Mouse (Mus musculus) layer of hippocampus, adult 2 months (tissue): ENCODE measurements around the gene Ube2u. TPM values are rescaled to one million over a fixed set of nuclear protein-coding genes. Genes with fewer than 3 reads are reported as not detected.
A peak's percentile ranks its signal among the peaks of the same experiment; 100 is the strongest.
"Not testable (repeated sequence)": the region's sequence is repeated elsewhere in the genome, so short reads cannot be mapped to it uniquely, and the experiment has no call there.

Source experiments
- DNase-seq, 2 experiments: peaks; one replicate each; pipeline ENCODE4 v3.0.0; 2022; ENCODE audit warnings: low spot score in 2 of 2
- H3K27ac ChIP-seq: fragments of 200-600 bp; 2 replicates; pipeline ENCODE4 v1.8.1; 2022
- H3K4me3 ChIP-seq: fragments of 200-600 bp; 2 replicates; pipeline ENCODE4 v1.8.1; 2022; ENCODE audit warnings: mild to moderate bottlenecking
- CTCF ChIP-seq: fragments of 200-600 bp; conservative IDR thresholded peaks from 2 replicates; pipeline ENCODE4 v1.8.1; 2022; ENCODE audit warnings: antibody characterized with exemption, mild to moderate bottlenecking, moderate library complexity
- long read RNA-seq, 2 experiments: library from polyadenylated mRNA; stranded (forward); transcript quantifications; one replicate each; pipeline ENCODE4 v2.0.0; 2021; ENCODE audit warnings: borderline mapping rate in 2 of 2
- total RNA-seq, 2 experiments: library from RNA; stranded (reverse); gene quantifications; 2 replicates each; pipeline ENCODE4 v1.2.3; 2021

The Ube2u gene
- total RNA-seq, result not detected
- long read RNA-seq, experiment 1, result 0 reads
- long read RNA-seq, experiment 2, result 0 reads

- DNase-seq, result peak; percentile 15 to 22
- H3K4me3 ChIP-seq, result no peak within 1 kb of the TSS; the same call in 1 of the 2 replicates
- TF ChIP-seq CTCF, result no peak
- H3K27ac ChIP-seq, result no peak within 1 kb of the TSS
Observed at GRCm38 (mm10) chr4:100478592-100479321, at the start of gene Ube2u. Gene Ube2u, plus strand, starts transcription at chr4:100478849.

DNA sequence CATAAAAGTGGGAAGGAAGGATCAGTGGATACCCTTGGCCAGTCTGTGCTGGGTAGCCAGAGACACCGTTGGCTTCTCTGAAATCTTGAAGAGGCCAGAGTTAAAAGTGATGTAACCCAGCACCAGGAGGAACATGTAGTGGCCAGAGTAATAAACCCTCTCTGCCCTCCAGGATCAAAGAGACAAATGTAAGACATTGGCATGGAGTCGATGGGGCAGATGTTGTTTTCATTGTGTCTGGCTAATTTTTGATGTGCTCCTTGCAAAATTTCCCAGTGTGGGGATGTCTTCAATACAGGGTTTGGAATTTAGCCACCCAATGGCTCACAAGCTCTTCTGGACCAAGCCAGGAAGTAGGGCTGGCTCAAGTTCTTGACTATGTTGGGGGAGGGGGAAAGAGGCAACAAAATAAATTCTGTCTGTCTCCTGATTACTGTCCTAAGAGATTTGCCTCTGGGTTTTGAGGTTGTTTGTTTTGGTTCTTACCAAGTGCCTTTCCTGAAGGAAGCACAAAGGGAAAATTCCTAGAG lies 49.2 kb upstream of the Ube2u start:
- no peak for DNase-seq
- H3K27ac ChIP-seq, result no peak overlapping the region
- no peak overlapping the region for H3K4me3 ChIP-seq
- no peak for TF ChIP-seq CTCF

DNA sequence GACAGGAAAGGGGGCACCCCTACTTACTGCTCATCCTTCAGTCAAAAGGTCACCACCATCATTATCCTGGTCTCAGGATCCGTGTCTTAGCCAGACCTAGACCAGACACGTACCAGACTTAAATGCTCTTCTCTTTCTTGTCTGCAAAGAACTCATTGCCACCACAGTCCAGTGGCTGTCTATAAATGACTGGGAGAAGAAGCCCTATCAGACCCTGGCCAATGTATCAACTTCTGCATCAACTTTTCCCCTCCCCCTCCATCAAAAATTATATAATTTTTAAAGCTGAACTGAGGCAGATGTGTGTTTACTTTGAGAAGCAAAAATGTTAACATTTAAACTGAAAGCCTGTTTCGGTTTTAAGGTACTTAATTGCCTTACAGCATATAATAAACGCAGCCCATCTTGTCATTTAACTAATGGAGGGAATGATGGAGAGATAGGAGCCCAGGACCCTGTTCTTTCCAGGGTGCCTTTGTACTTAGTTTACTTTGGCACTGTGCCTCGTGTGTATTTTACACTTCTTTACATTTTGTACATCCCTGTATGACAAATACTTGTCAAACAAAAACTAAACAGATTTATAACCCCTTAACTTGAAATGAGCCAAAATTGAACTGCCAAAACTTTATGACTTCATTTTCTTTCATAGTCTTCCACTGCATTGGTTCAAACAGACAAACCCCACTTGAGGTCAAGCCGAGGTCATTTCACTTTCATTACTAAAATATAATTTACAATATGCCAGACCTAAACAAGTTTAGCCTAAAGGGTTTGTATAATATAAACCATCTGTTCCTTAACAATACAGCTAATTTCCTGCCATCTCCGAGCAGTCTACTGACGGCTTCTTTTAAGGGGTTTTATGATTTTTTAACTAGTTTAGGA lies 43.1 kb upstream of the Ube2u start:
- DNase-seq, result no peak
- Histone ChIP-seq H3K27ac (no peak overlapping the region), H3K4me3 (no peak overlapping the region)
- no peak for TF ChIP-seq CTCF

GRCm38 (mm10) chr4:100436169-100436547 lies 42.5 kb upstream of the Ube2u start:
- H3K4me3 ChIP-seq, result no peak overlapping the region
- DNase-seq, result no peak
- H3K27ac ChIP-seq, result no peak overlapping the region
- TF ChIP-seq CTCF, result no peak

DNA sequence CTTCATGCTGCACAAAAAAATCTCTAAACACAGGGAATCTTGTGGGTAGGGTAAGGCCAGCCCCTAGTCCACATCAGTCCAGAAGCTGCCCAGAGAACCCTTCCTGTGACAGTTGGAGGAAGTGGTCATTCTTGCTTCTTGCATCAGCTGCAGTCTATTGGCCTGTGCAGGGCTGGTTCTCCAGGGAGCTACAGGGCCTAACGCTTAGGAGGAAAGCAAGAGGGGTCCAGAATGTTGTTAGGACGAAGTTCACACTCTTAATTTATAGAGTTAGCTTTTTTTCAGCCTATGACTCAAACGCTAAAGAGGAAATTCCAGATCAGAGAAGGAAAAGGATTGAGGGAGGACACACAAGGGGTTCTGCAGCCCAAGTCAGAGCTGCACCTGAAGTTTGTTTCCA lies 31.8 kb upstream of the Ube2u start:
- Histone ChIP-seq H3K4me3 (no peak overlapping the region), H3K27ac (no peak overlapping the region)
- DNase-seq, result no peak
- no peak for TF ChIP-seq CTCF

GRCm38 (mm10) chr4:100462493-100463120 lies 16.0 kb upstream of the Ube2u start:
- Histone ChIP-seq H3K27ac (no peak overlapping the region), H3K4me3 (no peak overlapping the region)
- DNase-seq, result no peak
- TF ChIP-seq CTCF, result no peak

GRCm38 (mm10) chr4:100488447-100488846 lies 9.8 kb downstream of the Ube2u start:
- H3K27ac ChIP-seq, result no peak overlapping the region
- DNase-seq, result no peak
- TF ChIP-seq CTCF, result no peak
- H3K4me3 ChIP-seq, result no peak overlapping the region

GRCm38 (mm10) chr4:100495176-100495575 lies 16.5 kb downstream of the Ube2u start:
- Histone ChIP-seq H3K27ac (no peak overlapping the region), H3K4me3 (no peak overlapping the region)
- no peak for DNase-seq
- TF ChIP-seq CTCF, result no peak

DNA sequence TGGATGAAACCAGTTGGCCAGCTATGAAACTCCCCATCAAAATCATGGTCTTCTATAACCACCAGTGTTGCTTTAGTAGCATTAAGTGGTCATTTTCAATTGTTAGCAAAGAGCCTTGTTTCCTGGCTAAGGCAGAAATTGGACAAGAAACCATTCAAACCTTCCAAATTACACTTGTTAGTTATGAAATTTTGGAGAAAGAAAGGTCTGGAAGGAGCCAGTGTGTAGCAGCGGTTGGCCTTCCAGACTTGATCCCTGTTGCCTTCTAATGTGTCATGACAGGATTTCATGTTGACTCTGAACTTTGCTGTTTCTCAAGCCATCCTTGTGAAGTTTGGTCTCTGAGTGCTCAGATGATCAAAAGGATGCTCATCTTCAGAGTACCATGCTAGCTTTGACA lies 17.9 kb downstream of the Ube2u start:
- no peak overlapping the region for H3K27ac ChIP-seq
- no peak for DNase-seq
- TF ChIP-seq CTCF, result no peak
- no peak overlapping the region for H3K4me3 ChIP-seq

DNA sequence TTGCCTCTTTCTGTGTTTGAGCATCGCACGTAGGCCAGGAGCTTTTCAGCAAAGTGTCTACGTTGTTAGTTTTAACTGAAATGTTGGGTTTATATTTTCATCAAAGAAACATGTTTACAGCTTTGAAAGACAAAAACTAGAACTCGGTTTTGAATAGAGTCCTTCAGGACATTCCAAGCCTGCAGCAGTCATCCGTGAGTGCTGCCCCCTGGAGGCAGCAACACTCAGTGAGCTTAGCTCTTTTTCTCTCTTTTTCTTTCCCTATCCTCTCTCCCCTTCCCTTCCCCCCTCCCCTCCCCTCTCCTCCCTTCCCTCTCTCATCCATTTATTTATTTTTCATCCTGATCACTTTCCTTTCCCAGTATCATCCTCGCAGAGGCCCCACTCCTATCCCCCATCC lies 19.5 kb downstream of the Ube2u start:
- peak in 1 of 2 experiments; percentile 11 for DNase-seq
- peak; percentile 78 for TF ChIP-seq CTCF
- Histone ChIP-seq H3K4me3 (no peak overlapping the region), H3K27ac (no peak overlapping the region)

DNA sequence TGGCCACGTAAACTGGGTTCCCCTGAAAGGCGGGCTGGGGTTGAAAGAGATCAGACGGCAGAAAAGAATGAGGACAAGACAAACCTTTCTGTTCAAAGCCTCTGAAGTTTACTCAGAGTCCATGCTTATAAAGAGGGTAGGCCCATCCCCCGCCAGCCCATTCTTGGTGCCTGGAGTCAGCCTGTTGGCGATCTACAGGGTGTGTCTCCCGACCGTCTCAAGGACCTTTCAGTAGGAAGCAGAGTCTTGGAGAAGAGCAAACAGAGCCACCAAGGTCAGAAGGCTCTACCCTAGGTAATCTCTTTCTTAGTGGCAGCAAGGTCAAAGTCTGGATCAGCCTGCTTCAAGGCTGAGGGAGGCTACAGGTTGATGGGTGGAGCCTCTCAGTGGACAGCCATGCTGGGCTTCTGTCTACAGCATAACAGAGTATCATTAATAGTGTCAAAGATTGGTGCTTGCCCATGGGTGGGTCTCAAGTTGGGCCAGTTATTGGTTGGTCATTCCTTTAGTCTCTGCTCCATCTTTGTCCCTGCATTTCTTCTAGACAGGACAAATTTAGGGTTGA lies 20.5 kb downstream of the Ube2u start:
- H3K4me3 ChIP-seq, H3K27ac ChIP-seq, DNase-seq: not testable (repeated sequence)

GRCm38 (mm10) chr4:100503337-100503736 lies 24.7 kb downstream of the Ube2u start:
- no peak for TF ChIP-seq CTCF
- Histone ChIP-seq H3K4me3 (no peak overlapping the region), H3K27ac (no peak overlapping the region)
- DNase-seq, result no peak

DNA sequence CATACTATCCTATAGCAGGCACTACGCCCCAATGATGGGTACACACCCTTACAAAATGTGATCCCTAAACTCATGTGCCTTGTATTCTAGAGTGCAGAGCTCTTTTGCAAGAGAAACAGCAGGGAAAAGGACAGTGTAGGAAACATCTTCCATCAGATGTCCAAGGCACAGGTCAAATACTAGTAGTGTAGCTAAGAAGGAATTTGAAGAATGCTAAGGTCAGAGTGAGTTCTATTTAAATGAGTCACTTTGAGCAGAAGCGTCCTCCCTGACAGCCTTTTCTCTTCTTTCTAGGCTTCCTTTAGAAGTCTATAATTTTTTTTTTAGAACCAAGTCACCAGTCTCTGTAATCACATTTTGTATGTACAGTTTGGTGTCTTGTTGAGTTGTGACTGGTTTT lies 39.0 kb downstream of the Ube2u start:
- H3K4me3 ChIP-seq, result no peak overlapping the region
- TF ChIP-seq CTCF, result no peak
- H3K27ac ChIP-seq, result no peak overlapping the region
- DNase-seq, result no peak
